Mouse (Mus musculus): ENCODE data around the gene Serpina16.

- TF ChIP-seq CTCF (IDR thresholded peaks at IDR 0.05; ENCODE audit: borderline replicate concordance, insufficient read depth, low read length) (no peak), POLR2A (IDR thresholded peaks at IDR 0.05; ENCODE audit: low read depth, low read length) (no peak)
Measured at GRCm38 (mm10) chr12:103631203-103631612, 44.7 kb downstream of the Serpina16 start, which contains the start of gene Serpina10.
